Mouse (Mus musculus) right cerebral cortex, postnatal 36 days (tissue): ENCODE results near the gene Olfr137.

Experiments used
- DNase-seq, 2 experiments: peaks; one replicate each; pipeline ENCODE4 v3.0.0; 2022; ENCODE audit warnings: low spot score in 2 of 2, mixed read lengths in 1 of 2

Olfr137 gene

GRCm38 (mm10) chr17:38307470-38307869 is at the start of gene Olfr137:
Gene Olfr137, minus strand, starts transcription at chr17:38307570.
- DNase-seq, result no peak

- no peak for DNase-seq
These were observed 22.2 kb upstream of the Olfr137 start, which contains the start of gene Olfr136 for GRCm38 (mm10) chr17:38329531-38329930. Gene Olfr136, plus strand, starts transcription at chr17:38329831.

- DNase-seq, result no peak
These were observed 46.6 kb downstream of the Olfr137 start, which contains the start of gene Olfr138 for GRCm38 (mm10) chr17:38260735-38261134. Gene Olfr138, plus strand, starts transcription at chr17:38261035.
